Mouse (Mus musculus): ENCODE measurements around the gene Phrf1. TPM values are rescaled to one million over a fixed set of nuclear protein-coding genes. Genes with fewer than 3 reads are reported as not detected.

Gene Phrf1
- polyA plus RNA-seq, 1 experiment from 2014 or later: 99.6 TPM

DNA sequence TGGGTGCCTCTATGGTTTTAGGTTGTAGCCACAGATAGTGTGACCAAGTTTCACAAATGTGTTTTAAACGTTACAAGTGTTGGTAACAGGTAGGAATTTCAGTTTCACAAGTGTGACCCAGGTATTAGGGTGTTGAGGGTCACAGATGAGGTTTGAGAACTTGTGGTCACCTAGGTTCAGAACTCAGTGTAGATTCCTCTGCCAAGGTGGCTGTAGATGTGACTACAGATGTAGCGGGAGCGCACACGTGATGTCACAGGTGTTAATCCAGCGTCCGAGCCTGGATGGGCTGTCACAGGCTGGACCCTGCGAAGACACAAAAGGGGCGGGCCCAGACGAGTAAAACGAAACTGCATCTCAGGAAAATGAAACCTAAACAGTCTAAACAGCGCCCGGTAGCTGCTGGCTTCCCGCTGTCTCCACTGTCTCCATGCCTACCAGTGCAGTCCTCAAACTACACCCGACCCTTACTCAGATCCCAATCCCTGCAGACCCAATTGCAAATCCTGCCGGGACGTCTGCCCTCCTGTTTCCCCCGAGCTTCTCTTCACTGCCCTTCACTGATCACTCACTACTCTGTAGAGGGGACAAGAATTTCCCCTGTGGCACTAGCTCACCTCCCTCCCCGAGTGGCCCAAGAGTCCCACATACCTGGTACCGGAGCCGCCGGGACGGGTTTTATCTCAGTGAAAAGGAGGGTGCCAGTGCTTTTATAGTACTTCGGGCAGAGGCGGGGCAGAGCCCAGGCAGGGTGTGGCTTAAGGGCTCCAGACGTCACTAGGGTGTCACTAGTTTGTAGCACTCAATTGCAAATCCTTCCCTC is 37.4 kb downstream of the Phrf1 start, which contains the start of gene Irf7:
Gene Irf7, minus strand, starts transcription at position 743 of the 823 bp plus-strand sequence.
- peaks cover 5% of the 10 kb centered on the region; the same call in 1 of the 2 replicates for H3K4me1 ChIP-seq (replicated peaks; ENCODE audit: control insufficient read depth, insufficient read depth, low read length)
- 14% methylated on average over 25 of the region's 25 CpGs for WGBS
- H3K27me3 ChIP-seq (ENCODE audit: control insufficient read depth, insufficient read depth, low read length): no peaks in the 10 kb centered on the region
- no peak within 1 kb of the TSS for H3K27ac ChIP-seq (ENCODE audit: low read depth, low read length)
- H3K4me2 ChIP-seq (ENCODE audit: low read depth, low read length, severe bottlenecking): peak within 1 kb of the TSS; percentile 52
- peak within 1 kb of the TSS; percentile 15 for H3K4me3 ChIP-seq (ENCODE audit: low read depth, low read length)
- no peaks in the 10 kb centered on the region for H3K9me3 ChIP-seq (ENCODE audit: control insufficient read depth, low read length)
- peak within 1 kb of the TSS; percentile 37 for H3K9ac ChIP-seq (ENCODE audit: low read length)
- ATAC-seq (replicated peaks; ENCODE audit: low FRiP score) (peak; percentile 32; the same call in 1 of the 2 replicates), DNase-seq (ENCODE audit: low spot score) (no peak)
- peaks cover 3% of the 10 kb centered on the region; the same call in 1 of the 2 replicates for H3K36me3 ChIP-seq (ENCODE audit: control insufficient read depth, insufficient read depth, low read length)

DNA sequence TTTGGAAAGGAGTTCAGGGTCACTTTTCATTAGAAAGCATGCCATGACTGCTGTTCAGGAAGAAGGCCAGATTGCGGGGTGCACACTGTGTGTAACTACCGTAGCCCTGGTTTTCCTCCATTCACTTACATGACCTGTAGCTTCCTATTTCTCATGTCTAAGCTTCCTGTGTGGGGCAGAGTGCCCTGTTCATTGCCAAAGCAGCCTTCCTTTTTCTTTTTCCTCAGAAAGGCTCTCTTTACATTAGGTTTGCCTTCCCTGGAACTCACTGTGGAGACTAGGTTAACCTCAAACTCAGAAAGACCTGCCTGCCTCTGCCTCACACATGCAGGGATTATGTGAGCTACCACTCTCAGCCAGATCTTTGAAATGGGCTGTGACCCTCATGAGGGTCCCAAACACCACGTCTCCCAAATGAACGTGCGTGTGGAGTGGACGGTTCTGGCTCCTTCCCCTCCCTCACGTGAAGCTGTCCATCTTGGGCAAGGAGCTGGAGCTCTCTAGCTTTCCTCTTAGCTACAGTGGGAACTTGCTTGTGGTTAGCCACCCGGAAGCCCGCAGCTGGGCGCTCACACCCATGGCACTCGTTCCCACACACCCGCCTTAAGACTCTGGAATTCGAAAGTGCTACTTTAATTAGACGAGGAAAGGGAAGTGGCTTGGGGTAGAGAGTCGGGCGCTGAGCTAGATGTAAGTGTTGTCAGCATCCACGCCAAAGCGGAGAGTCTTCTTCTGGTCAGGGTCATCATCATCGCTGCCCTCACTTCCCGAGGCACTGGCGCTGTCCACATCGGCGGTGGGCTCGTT is 40.1 kb downstream of the Phrf1 start:
- no peak overlapping the region for H3K4me2 ChIP-seq (ENCODE audit: low read depth, low read length, severe bottlenecking)
- ATAC-seq (replicated peaks; ENCODE audit: low FRiP score) (no peak), DNase-seq (ENCODE audit: low spot score) (no peak)
- H3K9ac ChIP-seq (ENCODE audit: low read length): no peak overlapping the region
- H3K36me3 ChIP-seq (ENCODE audit: control insufficient read depth, insufficient read depth, low read length): no peaks in the 10 kb centered on the region; the same call in 1 of the 2 replicates
- WGBS: 82% methylated on average over 24 of the region's 24 CpGs
- H3K27ac ChIP-seq (ENCODE audit: low read depth, low read length): no peak overlapping the region
- H3K4me3 ChIP-seq (ENCODE audit: low read depth, low read length): no peak overlapping the region
- no peaks in the 10 kb centered on the region for H3K9me3 ChIP-seq (ENCODE audit: control insufficient read depth, low read length)
- H3K4me1 ChIP-seq (replicated peaks; ENCODE audit: control insufficient read depth, insufficient read depth, low read length): peaks cover 5% of the 10 kb centered on the region; the same call in 1 of the 2 replicates
- H3K27me3 ChIP-seq (ENCODE audit: control insufficient read depth, insufficient read depth, low read length): no peaks in the 10 kb centered on the region

DNA sequence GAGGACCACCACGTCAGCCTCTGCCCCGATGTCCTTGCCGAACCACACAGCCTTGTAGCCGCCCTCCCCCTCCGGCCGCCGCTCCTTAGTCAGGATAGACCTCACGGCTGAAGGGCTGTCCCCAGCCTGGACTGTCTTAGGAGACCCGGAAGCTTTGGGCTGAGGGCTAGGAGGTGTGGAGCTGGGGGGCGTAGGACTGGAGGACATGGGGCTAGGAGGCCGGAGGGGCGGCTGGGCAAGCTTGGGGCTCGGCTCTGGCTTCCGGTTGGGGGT is 40.6 kb downstream of the Phrf1 start:
- DNase-seq (ENCODE audit: low spot score) (no peak), ATAC-seq (replicated peaks; ENCODE audit: low FRiP score) (no peak)
- no peaks in the 10 kb centered on the region; the same call in 1 of the 2 replicates for H3K36me3 ChIP-seq (ENCODE audit: control insufficient read depth, insufficient read depth, low read length)
- H3K9me3 ChIP-seq (ENCODE audit: control insufficient read depth, low read length): no peaks in the 10 kb centered on the region
- WGBS: 85% methylated on average over 14 of the region's 14 CpGs
- H3K4me2 ChIP-seq (ENCODE audit: low read depth, low read length, severe bottlenecking): no peak overlapping the region
- peaks cover 5% of the 10 kb centered on the region; the same call in 1 of the 2 replicates for H3K4me1 ChIP-seq (replicated peaks; ENCODE audit: control insufficient read depth, insufficient read depth, low read length)
- no peaks in the 10 kb centered on the region for H3K27me3 ChIP-seq (ENCODE audit: control insufficient read depth, insufficient read depth, low read length)
- no peak overlapping the region for H3K9ac ChIP-seq (ENCODE audit: low read length)
- no peak overlapping the region for H3K4me3 ChIP-seq (ENCODE audit: low read depth, low read length)
- H3K27ac ChIP-seq (ENCODE audit: low read depth, low read length): no peak overlapping the region

DNA sequence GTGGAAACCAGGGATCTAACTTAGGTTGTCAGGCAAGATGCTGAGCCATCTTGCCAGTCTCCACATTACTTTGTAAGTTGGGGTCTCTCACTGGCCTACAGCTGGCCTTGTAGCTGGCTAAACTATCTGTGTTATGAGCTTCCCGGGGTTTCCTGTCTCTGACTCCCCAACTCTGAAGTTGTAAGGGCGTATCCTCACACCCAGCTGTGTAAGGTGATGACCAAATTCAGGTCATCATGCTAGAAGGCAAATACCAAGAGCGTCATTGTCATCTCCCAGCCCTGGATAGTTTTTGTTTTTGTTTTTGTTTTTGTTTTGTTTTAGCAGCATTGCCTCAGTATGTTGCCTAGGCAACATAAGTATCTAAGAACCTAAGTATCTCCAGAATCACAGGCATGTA is 42.0 kb downstream of the Phrf1 start:
- WGBS: 96% methylated on average over 3 of the region's 3 CpGs
- DNase-seq (ENCODE audit: low spot score) (no peak), ATAC-seq (replicated peaks; ENCODE audit: low FRiP score) (no peak)
- Histone ChIP-seq H3K27ac (ENCODE audit: low read depth, low read length) (no peak overlapping the region), H3K4me3 (ENCODE audit: low read depth, low read length) (no peak overlapping the region), H3K36me3 (ENCODE audit: control insufficient read depth, insufficient read depth, low read length) (no peaks in the 10 kb centered on the region), H3K9ac (ENCODE audit: low read length) (no peak overlapping the region), H3K9me3 (ENCODE audit: control insufficient read depth, low read length) (no peaks in the 10 kb centered on the region), H3K4me1 (replicated peaks; ENCODE audit: control insufficient read depth, insufficient read depth, low read length) (peaks cover 3% of the 10 kb centered on the region; the same call in 1 of the 2 replicates), H3K27me3 (ENCODE audit: control insufficient read depth, insufficient read depth, low read length) (no peaks in the 10 kb centered on the region), H3K4me2 (ENCODE audit: low read depth, low read length, severe bottlenecking) (no peak overlapping the region)

DNA sequence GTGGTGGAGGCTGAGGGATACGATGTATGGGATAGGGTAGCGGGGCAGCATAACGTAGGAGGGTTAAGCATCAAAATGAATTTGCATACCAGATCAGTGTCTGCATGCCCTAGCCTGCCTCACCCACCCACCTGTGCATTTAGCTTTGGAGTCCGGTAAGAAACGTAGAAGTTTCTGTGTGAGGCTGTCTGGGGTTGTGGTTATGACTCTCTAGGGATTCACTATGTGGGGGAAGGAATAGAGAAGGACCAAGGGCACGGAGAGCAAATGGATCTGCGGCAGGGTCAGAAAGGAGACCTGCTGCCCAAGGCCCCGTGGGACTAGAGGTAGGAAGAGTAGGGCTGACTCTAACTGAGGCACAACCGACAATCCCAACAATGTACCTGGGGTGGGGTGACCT is 46.8 kb downstream of the Phrf1 start:
- DNase-seq (ENCODE audit: low spot score) (no peak), ATAC-seq (replicated peaks; ENCODE audit: low FRiP score) (no peak)
- Histone ChIP-seq H3K4me2 (ENCODE audit: low read depth, low read length, severe bottlenecking) (no peak overlapping the region), H3K4me1 (replicated peaks; ENCODE audit: control insufficient read depth, insufficient read depth, low read length) (peaks cover 2% of the 10 kb centered on the region; the same call in 1 of the 2 replicates), H3K36me3 (ENCODE audit: control insufficient read depth, insufficient read depth, low read length) (no peaks in the 10 kb centered on the region), H3K27ac (ENCODE audit: low read depth, low read length) (no peak overlapping the region), H3K4me3 (ENCODE audit: low read depth, low read length) (no peak overlapping the region), H3K9me3 (ENCODE audit: control insufficient read depth, low read length) (no peaks in the 10 kb centered on the region), H3K9ac (ENCODE audit: low read length) (no peak overlapping the region), H3K27me3 (ENCODE audit: control insufficient read depth, insufficient read depth, low read length) (peaks cover 4% of the 10 kb centered on the region)
- 86% methylated on average over 9 of the region's 9 CpGs for WGBS

DNA sequence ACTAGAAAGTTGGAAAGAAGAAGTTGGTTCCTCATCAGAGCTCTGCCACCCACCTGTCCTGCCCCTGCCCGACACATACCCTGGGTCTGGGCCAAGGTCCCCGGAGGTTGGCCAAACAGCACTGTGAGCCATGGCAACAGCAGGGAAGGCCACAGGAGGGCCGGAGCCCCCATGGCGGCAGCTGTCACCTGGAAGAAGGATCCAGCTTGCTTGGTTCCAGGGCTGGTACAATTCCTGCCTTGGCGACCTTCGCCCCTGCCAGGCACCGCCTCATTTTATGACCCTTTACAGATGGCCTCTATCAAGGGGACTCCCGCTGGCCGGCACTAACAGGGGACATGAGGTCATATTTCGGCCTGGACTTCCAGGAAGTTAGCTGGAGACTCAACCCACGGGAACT is 48.0 kb downstream of the Phrf1 start, which contains the start of gene Cdhr5:
Gene Cdhr5, minus strand, starts transcription at position 241 of the 400 bp plus-strand sequence.
- no peak within 1 kb of the TSS for H3K27ac ChIP-seq (ENCODE audit: low read depth, low read length)

DNA sequence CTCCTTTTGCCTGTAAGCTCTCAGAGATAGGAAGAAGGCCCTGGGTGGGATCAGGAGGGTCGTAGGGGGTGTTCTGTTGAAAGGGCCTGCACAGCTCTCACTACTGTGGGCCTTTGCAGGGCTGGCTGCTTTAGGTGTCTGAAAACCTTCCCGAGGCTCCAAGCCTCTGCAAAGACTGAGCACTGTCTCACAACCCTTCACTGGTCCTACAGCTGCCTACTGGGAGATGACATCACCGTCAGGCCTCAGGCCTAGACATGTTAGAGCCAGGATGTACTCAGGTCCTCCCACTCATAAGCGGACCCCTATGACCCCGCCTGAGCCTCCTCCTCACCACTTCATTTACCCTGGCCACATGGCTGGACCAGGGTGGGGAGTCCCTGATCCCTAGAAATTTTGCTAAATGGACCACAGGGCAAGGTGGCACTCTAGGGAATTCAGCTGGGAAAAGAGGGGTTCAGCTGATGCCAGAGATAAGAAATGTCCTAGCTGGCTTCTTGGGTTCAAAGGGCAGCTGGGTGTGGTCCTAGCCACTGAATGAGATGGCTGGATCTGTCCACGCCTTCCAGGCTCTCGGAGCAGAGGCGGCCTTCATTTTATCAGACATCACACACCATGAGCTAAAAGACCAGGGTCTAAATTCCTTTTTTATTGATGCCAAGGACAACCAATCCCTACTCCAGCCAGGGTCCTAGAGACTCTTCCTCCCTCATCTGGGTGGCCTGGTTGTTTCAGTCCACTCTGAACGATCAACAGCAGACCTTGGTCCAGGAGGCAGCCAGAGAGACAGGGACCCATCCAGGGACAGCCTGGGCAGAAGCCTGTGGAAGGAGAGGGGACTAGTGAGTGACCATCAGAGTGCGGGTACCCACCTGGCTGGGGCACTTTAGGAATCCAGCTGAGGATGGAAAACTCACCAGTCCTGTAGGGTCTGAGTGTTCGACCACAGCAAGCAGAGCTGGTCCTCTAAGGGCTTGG is 49.4 kb downstream of the Phrf1 start:
- no peaks in the 10 kb centered on the region for H3K36me3 ChIP-seq (ENCODE audit: control insufficient read depth, insufficient read depth, low read length)
- 81% methylated on average over 11 of the region's 11 CpGs for WGBS
- H3K27ac ChIP-seq (ENCODE audit: low read depth, low read length): no peak overlapping the region
- peaks cover 2% of the 10 kb centered on the region; the same call in 1 of the 2 replicates for H3K4me1 ChIP-seq (replicated peaks; ENCODE audit: control insufficient read depth, insufficient read depth, low read length)
- no peak overlapping the region for H3K4me3 ChIP-seq (ENCODE audit: low read depth, low read length)
- no peak overlapping the region for H3K9ac ChIP-seq (ENCODE audit: low read length)
- no peak for DNase-seq (ENCODE audit: low spot score)
- ATAC-seq (replicated peaks; ENCODE audit: low FRiP score): no peak
- H3K9me3 ChIP-seq (ENCODE audit: control insufficient read depth, low read length): no peaks in the 10 kb centered on the region
- H3K4me2 ChIP-seq (ENCODE audit: low read depth, low read length, severe bottlenecking): no peak overlapping the region
- peaks cover 4% of the 10 kb centered on the region for H3K27me3 ChIP-seq (ENCODE audit: control insufficient read depth, insufficient read depth, low read length)

More for the DNA sequence above, 48.0 kb downstream of the Phrf1 start, which contains the start of gene Cdhr5:
- Histone ChIP-seq H3K36me3 (ENCODE audit: control insufficient read depth, insufficient read depth, low read length) (no peaks in the 10 kb centered on the region), H3K9me3 (ENCODE audit: control insufficient read depth, low read length) (no peaks in the 10 kb centered on the region), H3K9ac (ENCODE audit: low read length) (no peak within 1 kb of the TSS), H3K4me3 (ENCODE audit: low read depth, low read length) (no peak within 1 kb of the TSS), H3K27me3 (ENCODE audit: control insufficient read depth, insufficient read depth, low read length) (peaks cover 4% of the 10 kb centered on the region), H3K4me1 (replicated peaks; ENCODE audit: control insufficient read depth, insufficient read depth, low read length) (peaks cover 2% of the 10 kb centered on the region; the same call in 1 of the 2 replicates), H3K4me2 (ENCODE audit: low read depth, low read length, severe bottlenecking) (no peak within 1 kb of the TSS)
- DNase-seq (ENCODE audit: low spot score) (no peak), ATAC-seq (replicated peaks; ENCODE audit: low FRiP score) (no peak)
- 77% methylated on average over 11 of the region's 11 CpGs for WGBS

All from forebrain, embryonic 11.5 days (tissue).